Mouse (Mus musculus): Measurements from ENCODE around the gene Ptprm. TPM values are rescaled to one million over a fixed set of nuclear protein-coding genes. Genes with fewer than 3 reads are reported as not detected.

The Ptprm gene
- polyA plus RNA-seq (2012; rRNA removed): 1.3 and 1.8 TPM in 2 replicates

GRCm38 (mm10) chr17:67354451-67355011, at the start of gene Ptprm:
TSS of gene Ptprm (minus strand) at chr17:67354457.

